Comparison of ENCODE assay signal across 8 mouse cellular contexts in the genomic region with DNA sequence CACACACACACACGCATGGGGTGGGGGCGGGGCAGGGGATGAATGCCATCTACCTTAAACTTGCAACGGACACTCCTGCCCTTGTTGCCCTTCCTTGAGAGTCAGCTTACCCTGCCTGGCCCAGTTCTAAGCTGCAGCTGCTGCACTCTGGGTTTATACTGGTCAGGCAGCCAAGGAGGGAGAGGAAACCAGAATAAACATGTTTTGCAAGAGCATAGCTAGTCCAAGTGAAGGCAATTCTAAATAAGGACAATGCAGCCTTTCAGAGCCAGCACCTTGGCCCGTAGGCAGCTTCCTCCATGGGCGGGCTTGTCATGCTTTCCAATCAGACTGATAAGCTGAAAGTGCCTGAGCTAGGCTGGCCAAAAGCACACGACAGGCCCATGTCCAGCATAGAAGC.
DNase-seq lines count a peak whose midpoint lies in the region; ATAC-seq lines count a peak whose summit lies in the region.

No protein-coding gene starts in this region.

- no peak overlapping the region for H3K27ac ChIP-seq in embryonic facial prominence, embryonic 13.5 days
- no peak overlapping the region for H3K27ac ChIP-seq in embryonic facial prominence, embryonic 10.5 days (replicated peaks)

- H3K4me2 ChIP-seq in embryonic facial prominence, embryonic 13.5 days, result no peak overlapping the region

- no peak overlapping the region for H3K4me3 ChIP-seq in embryonic facial prominence, embryonic 13.5 days
- no peak overlapping the region for H3K4me3 ChIP-seq in embryonic facial prominence, embryonic 10.5 days

- H3K9me3 ChIP-seq in embryonic facial prominence, embryonic 13.5 days, result no peaks in the 10 kb centered on the region
- H3K9me3 ChIP-seq in embryonic facial prominence, embryonic 10.5 days, result no peaks in the 10 kb centered on the region

- H3K27me3 ChIP-seq in embryonic facial prominence, embryonic 13.5 days, result no peaks in the 10 kb centered on the region
- no peaks in the 10 kb centered on the region for H3K27me3 ChIP-seq in embryonic facial prominence, embryonic 10.5 days (replicated peaks; ENCODE audit: low read depth, poor library complexity, severe bottlenecking)

- no peak for DNase-seq in embryonic facial prominence, embryonic 10.5 days (ENCODE audit: low spot score)
- DNase-seq in heart, adult 11 months, result peak; percentile 99
- peak; percentile 43 for DNase-seq in kidney, adult 9 months
- DNase-seq in skeletal muscle tissue, adult 2 months (ENCODE audit: low read depth, low spot score), result peak; percentile 93
- no peak for DNase-seq in cerebellum, postnatal 25 days
- DNase-seq in left cerebral cortex, adult 8-10 months (ENCODE audit: low spot score in 2 of 2), result no peak

- no peaks in the 10 kb centered on the region for H3K36me3 ChIP-seq in embryonic facial prominence, embryonic 13.5 days
- H3K36me3 ChIP-seq in embryonic facial prominence, embryonic 10.5 days (replicated peaks), result no peaks in the 10 kb centered on the region

- WGBS in embryonic facial prominence, embryonic 13.5 days, result 53% methylated on average over 6 of the region's 6 CpGs
- 55% methylated on average over 6 of the region's 6 CpGs for WGBS in embryonic facial prominence, embryonic 10.5 days

- ATAC-seq in embryonic facial prominence, embryonic 13.5 days (ENCODE audit: insufficient number of reproducible peaks, insufficient read depth, low FRiP score, low TSS enrichment, low read depth), result peak; percentile 48; the same call in 1 of the 2 replicates
- no peak for ATAC-seq in CD4-positive, CD25-positive, alpha-beta regulatory T cell, adult 4 months

- H3K4me1 ChIP-seq in embryonic facial prominence, embryonic 13.5 days, result peaks cover 12% of the 10 kb centered on the region
- H3K4me1 ChIP-seq in embryonic facial prominence, embryonic 10.5 days, result peaks cover 16% of the 10 kb centered on the region

- H3K9ac ChIP-seq in embryonic facial prominence, embryonic 13.5 days, result no peak overlapping the region

Comparison
In these comparisons a context has a peak if more than half of its experiments do, and no peak if none do; other contexts are left out.
1. DNase-seq: peak in heart, adult 11 months (single experiment), kidney, adult 9 months (single experiment) and skeletal muscle tissue, adult 2 months (single experiment); none in embryonic facial prominence, embryonic 10.5 days (single experiment), cerebellum, postnatal 25 days (0 of 2) and left cerebral cortex, adult 8-10 months (0 of 2).